Mouse (Mus musculus): ENCODE measurements around the gene Ston2.

Ston2 gene

GRCm38 (mm10) chr12:91791822-91792221 is 3.6 kb upstream of the Ston2 start:
- DNase-seq (ENCODE audit: low read depth, low spot score), result no peak

- peak; percentile 63 for DNase-seq (ENCODE audit: low read depth, low spot score)
Observed at GRCm38 (mm10) chr12:91789801-91790200, 1.6 kb upstream of the Ston2 start.

- peak; percentile 53 for DNase-seq (ENCODE audit: low read depth, low spot score)
Observed at GRCm38 (mm10) chr12:91788446-91788845, 259 bp upstream of the Ston2 start.

GRCm38 (mm10) chr12:91786355-91786754 is 1.8 kb downstream of the Ston2 start:
- no peak for DNase-seq (ENCODE audit: low read depth, low spot score)

- DNase-seq (ENCODE audit: low read depth, low spot score), result no peak
Observed at GRCm38 (mm10) chr12:91781432-91781831, 6.8 kb downstream of the Ston2 start.

GRCm38 (mm10) chr12:91780531-91780930 is 7.7 kb downstream of the Ston2 start:
- no peak for DNase-seq (ENCODE audit: low read depth, low spot score)

GRCm38 (mm10) chr12:91779004-91779365 is 9.2 kb downstream of the Ston2 start:
- DNase-seq (ENCODE audit: low read depth, low spot score), result peak; percentile 93

- peak; percentile 29 for DNase-seq (ENCODE audit: low read depth, low spot score)
Observed at GRCm38 (mm10) chr12:91778211-91779003, 9.8 kb downstream of the Ston2 start.

GRCm38 (mm10) chr12:91776342-91776741 is 11.8 kb downstream of the Ston2 start:
- no peak for DNase-seq (ENCODE audit: low read depth, low spot score)

GRCm38 (mm10) chr12:91774811-91775284 is 13.3 kb downstream of the Ston2 start:
- no peak for DNase-seq (ENCODE audit: low read depth, low spot score)

GRCm38 (mm10) chr12:91768871-91769270 is 19.3 kb downstream of the Ston2 start:
- DNase-seq (ENCODE audit: low read depth, low spot score), result no peak

GRCm38 (mm10) chr12:91768176-91768575 is 20.0 kb downstream of the Ston2 start:
- no peak for DNase-seq (ENCODE audit: low read depth, low spot score)

- no peak for DNase-seq (ENCODE audit: low read depth, low spot score)
Observed at GRCm38 (mm10) chr12:91766338-91767107, 21.7 kb downstream of the Ston2 start.

- DNase-seq (ENCODE audit: low read depth, low spot score), result no peak
Observed at GRCm38 (mm10) chr12:91765504-91765903, 22.7 kb downstream of the Ston2 start.

- no peak for DNase-seq (ENCODE audit: low read depth, low spot score)
Observed at GRCm38 (mm10) chr12:91765054-91765453, 23.1 kb downstream of the Ston2 start.

- no peak for DNase-seq (ENCODE audit: low read depth, low spot score)
Observed at GRCm38 (mm10) chr12:91764471-91764870, 23.7 kb downstream of the Ston2 start.

- DNase-seq (ENCODE audit: low read depth, low spot score), result no peak
Observed at GRCm38 (mm10) chr12:91759836-91760235, 28.4 kb downstream of the Ston2 start.

GRCm38 (mm10) chr12:91757854-91758562 is 30.2 kb downstream of the Ston2 start:
- DNase-seq (ENCODE audit: low read depth, low spot score), result no peak

- DNase-seq (ENCODE audit: low read depth, low spot score), result no peak
Observed at GRCm38 (mm10) chr12:91756562-91757166, 31.5 kb downstream of the Ston2 start.

- no peak for DNase-seq (ENCODE audit: low read depth, low spot score)
Observed at GRCm38 (mm10) chr12:91754606-91755005, 33.6 kb downstream of the Ston2 start.

GRCm38 (mm10) chr12:91752711-91753110 is 35.5 kb downstream of the Ston2 start:
- DNase-seq (ENCODE audit: low read depth, low spot score), result no peak

All from ES-CJ7 (cell line).